Mouse (Mus musculus) spleen, adult 2 months (tissue): ENCODE results near the gene Sorcs3. TPM values are rescaled to one million over a fixed set of nuclear protein-coding genes. Genes with fewer than 3 reads are reported as not detected.

Source experiments
- DNase-seq, 2 experiments: peaks; one replicate each; pipeline versions ENCODE4 v3.0.0 to v3.0.0-alpha.2; 2012 to 2021; ENCODE audit warnings: low spot score in 2 of 2, low read depth in 1 of 2
- H3K27ac ChIP-seq: fragments of 200-500 bp; 2 replicates; pipeline ENCODE4 v1.5.1; 2012; ENCODE audit warnings: low read length, inconsistent platforms; ENCODE audit not compliant: insufficient read depth
- H3K27me3 ChIP-seq: fragments of 200-500 bp; 2 replicates; pipeline ENCODE4 v1.6.1; 2012; ENCODE audit warnings: mild to moderate bottlenecking, moderate library complexity, low read length, inconsistent platforms; ENCODE audit not compliant: control insufficient read depth, insufficient read depth
- H3K36me3 ChIP-seq: fragments of 200-500 bp; 2 replicates; pipeline ENCODE4 v1.6.1; 2012; ENCODE audit warnings: mild to moderate bottlenecking, low read length, inconsistent platforms; ENCODE audit not compliant: control insufficient read depth, insufficient read depth
- H3K4me1 ChIP-seq: fragments of 200-500 bp; 2 replicates; pipeline ENCODE4 v1.6.1; 2011; ENCODE audit warnings: inconsistent platforms; ENCODE audit not compliant: control insufficient read depth, insufficient read depth, insufficient read length
- H3K4me3 ChIP-seq: fragments of 200-500 bp; 2 replicates; pipeline ENCODE4 v1.5.1; 2011; ENCODE audit warnings: mild to moderate bottlenecking, inconsistent platforms; ENCODE audit not compliant: insufficient read depth, insufficient read length; ENCODE audit errors: extremely low read depth
- CTCF ChIP-seq: fragments of 200-500 bp; IDR thresholded peaks from 2 replicates; pipeline ENCODE4 v1.5.1; 2011; ENCODE audit warnings: mild to moderate bottlenecking, inconsistent platforms; ENCODE audit not compliant: insufficient read depth, insufficient read length, insufficient replicate concordance; ENCODE audit errors: extremely low read depth
- POLR2A ChIP-seq: fragments of 200-500 bp; IDR thresholded peaks from 2 replicates; pipeline ENCODE4 v1.6.1; 2011; ENCODE audit warnings: low read depth, low read length, inconsistent platforms
- WGBS: fragments of 180-500 bp; shearing (Covaris S2); methylation state at CpG from one replicate; pipeline ENCODE4 v1.1.7; 2018; 5-methylcytosine and 5-hydroxymethylcytosine counted together
- polyA plus RNA-seq: library from polyadenylated mRNA; depleted of rRNA; stranded (reverse); fragments of >200 nt; gene quantifications from 2 replicates; pipeline ENCODE4 v1.2.3, GENCODE M21; 2012

Sorcs3 gene
- polyA plus RNA-seq, 1 experiment = not detected

GRCm38 (mm10) chr19:48679896-48680295 lies 474.1 kb downstream of the Sorcs3 start:
- TF ChIP-seq POLR2A (no peak), CTCF (no peak)
- Histone ChIP-seq H3K4me1 (no peaks in the 10 kb centered on the region), H3K27ac (no peak overlapping the region), H3K27me3 (no peaks in the 10 kb centered on the region), H3K36me3 (no peaks in the 10 kb centered on the region), H3K4me3 (no peak overlapping the region)
- no peak for DNase-seq
- WGBS = 95% methylated on average over 1 of the region's 1 CpGs

- no peaks in the 10 kb centered on the region for H3K36me3 ChIP-seq
- TF ChIP-seq POLR2A (no peak), CTCF (no peak)
- DNase-seq = no peak
- no peak overlapping the region for H3K4me3 ChIP-seq
- no peak overlapping the region for H3K27ac ChIP-seq
- H3K27me3 ChIP-seq = no peaks in the 10 kb centered on the region
- no peaks in the 10 kb centered on the region for H3K4me1 ChIP-seq
- WGBS = 88% methylated on average over 3 of the region's 3 CpGs
These were observed 476.7 kb downstream of the Sorcs3 start for GRCm38 (mm10) chr19:48682485-48682884.

GRCm38 (mm10) chr19:48686369-48686768 lies 480.5 kb downstream of the Sorcs3 start:
- Histone ChIP-seq H3K4me1 (no peaks in the 10 kb centered on the region), H3K36me3 (no peaks in the 10 kb centered on the region), H3K4me3 (no peak overlapping the region), H3K27me3 (no peaks in the 10 kb centered on the region), H3K27ac (no peak overlapping the region)
- no peak for DNase-seq
- no peak for TF ChIP-seq POLR2A
- TF ChIP-seq CTCF = no peak
- WGBS = 91% methylated on average over 2 of the region's 2 CpGs

GRCm38 (mm10) chr19:48700111-48700658 lies 494.4 kb downstream of the Sorcs3 start:
- H3K27me3 ChIP-seq = no peaks in the 10 kb centered on the region
- no peak for TF ChIP-seq CTCF
- TF ChIP-seq POLR2A = no peak
- DNase-seq = no peak

GRCm38 (mm10) chr19:48703763-48704162 lies 497.9 kb downstream of the Sorcs3 start:
- no peak for TF ChIP-seq CTCF
- no peak for TF ChIP-seq POLR2A
- H3K4me1 ChIP-seq = no peaks in the 10 kb centered on the region
- H3K36me3 ChIP-seq = no peaks in the 10 kb centered on the region
- H3K4me3 ChIP-seq = no peak overlapping the region
- WGBS = 92% methylated on average over 2 of the region's 2 CpGs
- H3K27me3 ChIP-seq = no peaks in the 10 kb centered on the region
- no peak overlapping the region for H3K27ac ChIP-seq
- no peak for DNase-seq

More at GRCm38 (mm10) chr19:48700111-48700658, 494.4 kb downstream of the Sorcs3 start:
- no peaks in the 10 kb centered on the region for H3K36me3 ChIP-seq
- no peak overlapping the region for H3K27ac ChIP-seq
- H3K4me3 ChIP-seq = no peak overlapping the region
- H3K4me1 ChIP-seq = no peaks in the 10 kb centered on the region
- 68% methylated on average over 6 of the region's 6 CpGs for WGBS

GRCm38 (mm10) chr19:48706267-48706923 lies 500.6 kb downstream of the Sorcs3 start:
- H3K4me3 ChIP-seq = no peak overlapping the region
- no peak for DNase-seq
- no peaks in the 10 kb centered on the region for H3K4me1 ChIP-seq
- H3K36me3 ChIP-seq = no peaks in the 10 kb centered on the region
- TF ChIP-seq POLR2A = no peak
- no peak for TF ChIP-seq CTCF
- no peak overlapping the region for H3K27ac ChIP-seq
- H3K27me3 ChIP-seq = no peaks in the 10 kb centered on the region
- 47% methylated on average over 1 of the region's 1 CpGs for WGBS

GRCm38 (mm10) chr19:48706924-48707320 lies 501.1 kb downstream of the Sorcs3 start:
- no peak overlapping the region for H3K27ac ChIP-seq
- WGBS = 76% methylated on average over 1 of the region's 1 CpGs
- H3K4me3 ChIP-seq = no peak overlapping the region
- DNase-seq = no peak
- no peaks in the 10 kb centered on the region for H3K36me3 ChIP-seq
- H3K4me1 ChIP-seq = no peaks in the 10 kb centered on the region
- H3K27me3 ChIP-seq = no peaks in the 10 kb centered on the region
- TF ChIP-seq POLR2A (no peak), CTCF (no peak)
